Mouse (Mus musculus): ENCODE results near the gene Olfr466.

GRCm38 (mm10) chr13:65112459-65113110 lies 37.5 kb upstream of the Olfr466 start, which contains the start of gene Mfsd14b:
- TF ChIP-seq CTCF (IDR thresholded peaks at IDR 0.05; ENCODE audit: insufficient read depth, low read depth, low read length) = no peak
- peak; percentile 86 for TF ChIP-seq POLR2A (IDR thresholded peaks at IDR 0.05; ENCODE audit: insufficient read depth, low read depth, low read length)
